Mouse (Mus musculus): Measurements from ENCODE around the gene Boll. TPM values are rescaled to one million over a fixed set of nuclear protein-coding genes. Genes with fewer than 3 reads are reported as not detected.

The Boll gene
- total and polyA plus RNA-seq, 3 experiments: not detected

DNA sequence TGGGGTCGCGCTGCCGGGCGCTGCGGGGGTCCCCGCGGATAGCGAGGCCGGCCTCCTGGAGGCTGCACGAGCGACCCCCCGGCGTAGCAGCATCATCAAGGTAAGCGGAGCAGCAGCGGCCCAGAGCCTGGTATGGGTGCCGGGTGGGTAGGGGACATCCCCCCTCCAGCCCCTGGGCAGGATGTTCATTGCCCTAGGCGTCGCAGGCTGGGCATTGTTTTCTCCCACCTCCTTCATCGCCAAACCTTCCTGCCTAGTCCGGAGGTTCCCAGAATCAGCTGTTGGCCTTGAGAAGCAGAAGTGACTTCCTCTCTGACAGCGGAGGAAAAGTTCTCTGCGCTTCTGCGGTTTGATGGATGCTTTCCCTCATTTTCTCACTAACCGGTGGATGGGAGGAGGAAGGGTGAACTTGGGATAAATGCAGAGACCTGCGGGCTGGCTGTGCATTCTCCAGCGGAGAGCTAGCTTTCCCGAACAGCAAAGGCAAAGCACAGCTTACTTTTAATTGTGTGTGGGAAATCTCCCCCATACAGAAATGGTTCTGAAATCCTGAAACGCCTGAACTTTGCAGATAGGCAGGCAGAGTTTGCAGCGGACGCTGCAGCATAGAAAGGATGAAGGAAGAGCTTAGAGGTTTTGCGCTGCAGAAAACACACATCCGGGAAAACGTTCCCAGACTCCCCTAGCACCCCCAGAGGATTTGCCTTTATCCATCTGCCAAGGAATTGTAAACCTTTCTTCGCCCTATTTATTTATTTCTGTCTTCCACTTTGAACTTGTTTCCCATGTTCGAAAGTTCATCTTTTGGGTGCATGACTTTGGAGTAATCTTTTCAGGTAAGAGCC is 43.5 kb upstream of the Boll start:
- Histone ChIP-seq H3K4me2 (ENCODE audit: insufficient read depth, low read depth, poor library complexity, severe bottlenecking) (peak overlapping the region; percentile 35), H3K27ac (ENCODE audit: insufficient read depth, low read depth) (no peak overlapping the region), H3K27me3 (replicated peaks) (peaks cover 5% of the 10 kb centered on the region), H3K4me1 (ENCODE audit: control insufficient read depth in 1 of 2, insufficient read depth in 2 of 2) (peaks cover 3 to 9% of the 10 kb centered on the region in 2 experiments; a peak in 3 of 4 replicates), H3K9ac (ENCODE audit: insufficient read depth, low read depth) (no peak overlapping the region), H3K79me2 (replicated peaks; ENCODE audit: control insufficient read depth, extremely low read depth, insufficient read depth, poor library complexity, severe bottlenecking) (no peaks in the 10 kb centered on the region), H3K36me3 (replicated peaks in 1 of 2; ENCODE audit: control insufficient read depth in 1 of 2, insufficient read depth in 1 of 2, low read length in 1 of 2) (no peaks in the 10 kb centered on the region), H3K9me3 (replicated peaks; ENCODE audit: low read length) (no peaks in the 10 kb centered on the region), H3K4me3 (replicated peaks in 1 of 3; ENCODE audit: low read depth in 2 of 3, low read length in 2 of 3, poor library complexity in 1 of 3) (peak overlapping the region in 1 of 3 experiments; percentile 65)
- in situ Hi-C loops (cut with MboI; ENCODE audit: low pct_ligation_motif_present, low pct_unique_long_range_greater_than_20kb, low sequenced_read_pairs): loop anchor here (10.0 to 25.0 kb wide), 2 partner anchors 328 to 456 kb away; no protein-coding TSS in a partner anchor
- no peak for DNase-seq (ENCODE audit: extremely low read depth)
- dilution Hi-C loops (cut with MboI; ENCODE audit: extremely low pct_ligation_motif_present, extremely low pct_unique_long_range_greater_than_20kb, low sequenced_read_pairs): no loop called here
- TF ChIP-seq TBP (conservative IDR thresholded peaks at IDR 0.05; ENCODE audit: low read depth, low read length) (no peak), KAT2A (IDR thresholded peaks at IDR 0.05; ENCODE audit: insufficient replicate concordance, low read length) (no peak), ETS1 (conservative IDR thresholded peaks at IDR 0.05; ENCODE audit: low read depth, low read length) (no peak), SMC3 (IDR thresholded peaks at IDR 0.05; ENCODE audit: low read depth, low read length) (no peak), NRF1 (IDR thresholded peaks at IDR 0.05; ENCODE audit: low read depth, low read length) (no peak), MXI1 (IDR thresholded peaks at IDR 0.05; ENCODE audit: low read depth, low read length) (no peak), POLR2AphosphoS2 (IDR thresholded peaks at IDR 0.05; ENCODE audit: low read depth, low read length) (no peak), MYC (IDR thresholded peaks at IDR 0.05; ENCODE audit: low read depth, low read length) (no peak), UBTF (IDR thresholded peaks at IDR 0.05; ENCODE audit: low read depth, low read length) (no peak), POLR2A (IDR thresholded peaks at IDR 0.05; ENCODE audit: low read depth, low read length) (no peak), BHLHE40 (IDR thresholded peaks at IDR 0.05; ENCODE audit: low read depth, low read length) (no peak), ZC3H11A (IDR thresholded peaks at IDR 0.05; ENCODE audit: low read depth, low read length) (no peak), MAX (IDR thresholded peaks at IDR 0.05; ENCODE audit: low read length) (no peak), MAZ (IDR thresholded peaks at IDR 0.05; ENCODE audit: low read depth, low read length) (no peak), JUND (conservative IDR thresholded peaks at IDR 0.05; ENCODE audit: low read depth, low read length) (no peak), CHD1 (IDR thresholded peaks at IDR 0.05; ENCODE audit: low read depth, low read length) (no peak)

DNA sequence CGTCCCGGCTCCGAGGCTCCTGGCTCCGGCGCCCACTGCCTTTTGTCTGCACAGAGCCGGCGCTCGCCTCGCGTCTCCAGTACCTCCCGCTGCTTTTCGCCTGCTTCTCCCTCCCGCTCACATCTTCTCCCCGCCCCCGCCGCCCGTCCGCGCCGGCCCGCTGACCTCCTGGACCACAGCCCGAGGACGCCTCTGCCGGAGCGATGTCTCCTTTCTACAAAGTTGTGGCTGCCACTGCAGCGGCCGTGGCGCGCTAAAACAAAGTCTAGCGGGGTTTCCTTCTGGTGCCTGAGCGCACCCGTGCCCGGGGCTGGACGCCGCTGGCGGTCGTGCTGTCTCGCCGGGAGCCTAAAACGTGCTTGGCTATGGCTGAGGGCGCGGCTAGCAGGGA is 42.7 kb upstream of the Boll start:
- no peak for TF ChIP-seq MYC (IDR thresholded peaks at IDR 0.05; ENCODE audit: low read depth, low read length)
- no peak for TF ChIP-seq CHD1 (IDR thresholded peaks at IDR 0.05; ENCODE audit: low read depth, low read length)
- no peak for TF ChIP-seq MAFK (IDR thresholded peaks at IDR 0.05; ENCODE audit: insufficient replicate concordance, low read length)
- TF ChIP-seq JUN (IDR thresholded peaks at IDR 0.05; ENCODE audit: insufficient read depth, low read depth, low read length): no peak
- no peak for TF ChIP-seq PAX5 (IDR thresholded peaks at IDR 0.05; ENCODE audit: low read length)
- TF ChIP-seq USF2 (conservative IDR thresholded peaks at IDR 0.05; ENCODE audit: low read depth, low read length): no peak
- no peak for TF ChIP-seq NELFE (IDR thresholded peaks at IDR 0.05; ENCODE audit: low read depth, low read length)
- no peak for TF ChIP-seq MAX (IDR thresholded peaks at IDR 0.05; ENCODE audit: low read length)
- TF ChIP-seq MAZ (IDR thresholded peaks at IDR 0.05; ENCODE audit: low read depth, low read length): no peak
- no peak for TF ChIP-seq CHD2 (IDR thresholded peaks at IDR 0.05; ENCODE audit: low read length)
- TF ChIP-seq NRF1 (IDR thresholded peaks at IDR 0.05; ENCODE audit: low read depth, low read length): no peak
- TF ChIP-seq E2F4 (IDR thresholded peaks at IDR 0.05; ENCODE audit: insufficient replicate concordance, low read depth, low read length): no peak
- no peak for TF ChIP-seq USF1 (IDR thresholded peaks at IDR 0.05; ENCODE audit: low read depth, low read length)
- TF ChIP-seq MEF2A (IDR thresholded peaks at IDR 0.05; ENCODE audit: borderline replicate concordance, low read depth, low read length): no peak
- TF ChIP-seq ZMIZ1 (IDR thresholded peaks at IDR 0.05; ENCODE audit: low read depth, low read length): no peak
- TF ChIP-seq SIN3A (IDR thresholded peaks at IDR 0.05; ENCODE audit: low read length): no peak; the same call in 1 of the 2 replicates
- TF ChIP-seq IRF4 (IDR thresholded peaks at IDR 0.05; ENCODE audit: low read depth, low read length): no peak
- no peaks in the 10 kb centered on the region for H3K79me2 ChIP-seq (replicated peaks; ENCODE audit: control insufficient read depth, extremely low read depth, insufficient read depth, poor library complexity, severe bottlenecking)
- H3K4me2 ChIP-seq (ENCODE audit: insufficient read depth, low read depth, poor library complexity, severe bottlenecking): peak overlapping the region; percentile 35
- no peaks in the 10 kb centered on the region for H3K9me3 ChIP-seq (replicated peaks; ENCODE audit: low read length)
- peaks cover 5% of the 10 kb centered on the region for H3K27me3 ChIP-seq (replicated peaks)
- H3K9ac ChIP-seq (ENCODE audit: insufficient read depth, low read depth): no peak overlapping the region
- in situ Hi-C loops (cut with MboI; ENCODE audit: low pct_ligation_motif_present, low pct_unique_long_range_greater_than_20kb, low sequenced_read_pairs) (loop anchor here (10.0 to 25.0 kb wide), 2 partner anchors 329 to 456 kb away; no protein-coding TSS in a partner anchor), dilution Hi-C loops (cut with MboI; ENCODE audit: extremely low pct_ligation_motif_present, extremely low pct_unique_long_range_greater_than_20kb, low sequenced_read_pairs) (no loop called here)
- peaks cover 2 to 9% of the 10 kb centered on the region in 2 experiments; a peak in 3 of 4 replicates for H3K4me1 ChIP-seq (ENCODE audit: control insufficient read depth in 1 of 2, insufficient read depth in 2 of 2)
- H3K36me3 ChIP-seq (replicated peaks in 1 of 2; ENCODE audit: control insufficient read depth in 1 of 2, insufficient read depth in 1 of 2, low read length in 1 of 2): no peaks in the 10 kb centered on the region
- H3K27ac ChIP-seq (ENCODE audit: insufficient read depth, low read depth): no peak overlapping the region
- peak overlapping the region in 2 of 3 experiments; percentile 54 to 65 for H3K4me3 ChIP-seq (replicated peaks in 1 of 3; ENCODE audit: low read depth in 2 of 3, low read length in 2 of 3, poor library complexity in 1 of 3)
- DNase-seq (ENCODE audit: extremely low read depth): no peak

All from CH12.LX (cell line).